Mouse (Mus musculus): Measurements from ENCODE around the gene Zfp169. TPM values are rescaled to one million over a fixed set of nuclear protein-coding genes. Genes with fewer than 3 reads are reported as not detected.
A peak's percentile ranks its signal among the peaks of the same experiment; 100 is the strongest.

The Zfp169 gene
- total RNA-seq (2014; rRNA removed; ENCODE audit: low replicate concordance) (3.8 and 4.3 TPM in 2 replicates), polyA plus RNA-seq (2015; fragmentation: Nextera tagmentation; extraction: Ambion mirVana) (0.93 and 1.0 TPM in 2 replicates)

GRCm38 (mm10) chr13:48513003-48513929 lies at the start of gene Zfp169, which contains the start of gene A830005F24Rik:
Gene Zfp169 (minus strand): TSS chr13:48513451.
Gene A830005F24Rik (plus strand): TSS chr13:48513570.
- DNase-seq (ENCODE audit: low spot score) (peak; percentile 84), ATAC-seq (ENCODE audit: insufficient read depth, low read depth) (peak; percentile 95)
- Histone ChIP-seq H3K4me1 (ENCODE audit: control insufficient read depth, insufficient read depth) (peaks cover 6% of the 10 kb centered on the region; the same call in 1 of the 2 replicates), H3K9me3 (replicated peaks; ENCODE audit: control insufficient read depth, low read length) (no peaks in the 10 kb centered on the region), H3K4me2 (ENCODE audit: low read depth, low read length) (peak within 1 kb of the TSS; percentile 82), H3K36me3 (replicated peaks; ENCODE audit: control insufficient read depth, insufficient read depth, low read length) (no peaks in the 10 kb centered on the region), H3K9ac (replicated peaks; ENCODE audit: low read depth, low read length) (peak within 1 kb of the TSS; percentile 60), H3K27ac (ENCODE audit: low read depth) (no peak within 1 kb of the TSS), H3K4me3 (ENCODE audit: low read depth, low read length) (peak within 1 kb of the TSS; percentile 80), H3K27me3 (ENCODE audit: control insufficient read depth, insufficient read depth, low read length) (no peaks in the 10 kb centered on the region)
- 2% methylated on average over 34 of the region's 34 CpGs for WGBS
- TF ChIP-seq EP300 (IDR thresholded peaks at IDR 0.05; ENCODE audit: low read depth) (no peak), CTCF (IDR thresholded peaks at IDR 0.05; ENCODE audit: low read depth) (no peak)

- Histone ChIP-seq H3K9me3 (replicated peaks; ENCODE audit: control insufficient read depth, low read length) (no peaks in the 10 kb centered on the region), H3K9ac (replicated peaks; ENCODE audit: low read depth, low read length) (no peak overlapping the region), H3K36me3 (replicated peaks; ENCODE audit: control insufficient read depth, insufficient read depth, low read length) (no peaks in the 10 kb centered on the region), H3K4me2 (ENCODE audit: low read depth, low read length) (no peak overlapping the region), H3K27me3 (ENCODE audit: control insufficient read depth, insufficient read depth, low read length) (no peaks in the 10 kb centered on the region), H3K4me3 (ENCODE audit: low read depth, low read length) (no peak overlapping the region), H3K4me1 (ENCODE audit: control insufficient read depth, insufficient read depth) (peaks cover 12% of the 10 kb centered on the region; the same call in 1 of the 2 replicates), H3K27ac (ENCODE audit: low read depth) (no peak overlapping the region)
- DNase-seq (ENCODE audit: low spot score), result no peak
- WGBS, result 76% methylated on average over 5 of the region's 5 CpGs
- ATAC-seq (ENCODE audit: insufficient read depth, low read depth), result no peak
- no peak for TF ChIP-seq EP300 (IDR thresholded peaks at IDR 0.05; ENCODE audit: low read depth)
- TF ChIP-seq CTCF (IDR thresholded peaks at IDR 0.05; ENCODE audit: low read depth), result no peak
Observed at GRCm38 (mm10) chr13:48562336-48562735, 49.1 kb upstream of the Zfp169 start.

GRCm38 (mm10) chr13:48561481-48561880 lies 48.2 kb upstream of the Zfp169 start:
- Histone ChIP-seq H3K27ac (ENCODE audit: low read depth) (no peak overlapping the region), H3K36me3 (replicated peaks; ENCODE audit: control insufficient read depth, insufficient read depth, low read length) (no peaks in the 10 kb centered on the region), H3K9ac (replicated peaks; ENCODE audit: low read depth, low read length) (no peak overlapping the region), H3K4me1 (ENCODE audit: control insufficient read depth, insufficient read depth) (peaks cover 7% of the 10 kb centered on the region; the same call in 1 of the 2 replicates), H3K4me2 (ENCODE audit: low read depth, low read length) (no peak overlapping the region), H3K27me3 (ENCODE audit: control insufficient read depth, insufficient read depth, low read length) (no peaks in the 10 kb centered on the region), H3K9me3 (replicated peaks; ENCODE audit: control insufficient read depth, low read length) (no peaks in the 10 kb centered on the region), H3K4me3 (ENCODE audit: low read depth, low read length) (no peak overlapping the region)
- TF ChIP-seq EP300 (IDR thresholded peaks at IDR 0.05; ENCODE audit: low read depth) (no peak), CTCF (IDR thresholded peaks at IDR 0.05; ENCODE audit: low read depth) (no peak)
- no peak for DNase-seq (ENCODE audit: low spot score)
- no peak for ATAC-seq (ENCODE audit: insufficient read depth, low read depth)
- WGBS, result 86% methylated on average over 2 of the region's 2 CpGs

GRCm38 (mm10) chr13:48555976-48556375 lies 42.7 kb upstream of the Zfp169 start:
- ATAC-seq (ENCODE audit: insufficient read depth, low read depth) (no peak), DNase-seq (ENCODE audit: low spot score) (no peak)
- Histone ChIP-seq H3K36me3 (replicated peaks; ENCODE audit: control insufficient read depth, insufficient read depth, low read length) (no peaks in the 10 kb centered on the region), H3K27ac (ENCODE audit: low read depth) (no peak overlapping the region), H3K9ac (replicated peaks; ENCODE audit: low read depth, low read length) (no peak overlapping the region), H3K27me3 (ENCODE audit: control insufficient read depth, insufficient read depth, low read length) (no peaks in the 10 kb centered on the region), H3K4me3 (ENCODE audit: low read depth, low read length) (no peak overlapping the region), H3K4me2 (ENCODE audit: low read depth, low read length) (no peak overlapping the region), H3K9me3 (replicated peaks; ENCODE audit: control insufficient read depth, low read length) (no peaks in the 10 kb centered on the region), H3K4me1 (ENCODE audit: control insufficient read depth, insufficient read depth) (peaks cover 12% of the 10 kb centered on the region)
- TF ChIP-seq EP300 (IDR thresholded peaks at IDR 0.05; ENCODE audit: low read depth) (no peak), CTCF (IDR thresholded peaks at IDR 0.05; ENCODE audit: low read depth) (no peak)
- 32% methylated on average over 1 of the region's 1 CpGs for WGBS

GRCm38 (mm10) chr13:48554552-48554951 lies 41.3 kb upstream of the Zfp169 start:
- ATAC-seq (ENCODE audit: insufficient read depth, low read depth) (no peak), DNase-seq (ENCODE audit: low spot score) (no peak)
- TF ChIP-seq CTCF (IDR thresholded peaks at IDR 0.05; ENCODE audit: low read depth), result no peak
- no peak for TF ChIP-seq EP300 (IDR thresholded peaks at IDR 0.05; ENCODE audit: low read depth)
- no peak overlapping the region for H3K9ac ChIP-seq (replicated peaks; ENCODE audit: low read depth, low read length)
- no peaks in the 10 kb centered on the region for H3K9me3 ChIP-seq (replicated peaks; ENCODE audit: control insufficient read depth, low read length)
- H3K36me3 ChIP-seq (replicated peaks; ENCODE audit: control insufficient read depth, insufficient read depth, low read length), result no peaks in the 10 kb centered on the region
- H3K4me3 ChIP-seq (ENCODE audit: low read depth, low read length), result no peak overlapping the region
- H3K4me2 ChIP-seq (ENCODE audit: low read depth, low read length), result no peak overlapping the region
- WGBS, result 78% methylated on average over 1 of the region's 1 CpGs
- no peak overlapping the region for H3K27ac ChIP-seq (ENCODE audit: low read depth)
- H3K4me1 ChIP-seq (ENCODE audit: control insufficient read depth, insufficient read depth), result peaks cover 12% of the 10 kb centered on the region
- no peaks in the 10 kb centered on the region for H3K27me3 ChIP-seq (ENCODE audit: control insufficient read depth, insufficient read depth, low read length)
